Mouse (Mus musculus): ENCODE measurements around the gene Gm10053.

DNA sequence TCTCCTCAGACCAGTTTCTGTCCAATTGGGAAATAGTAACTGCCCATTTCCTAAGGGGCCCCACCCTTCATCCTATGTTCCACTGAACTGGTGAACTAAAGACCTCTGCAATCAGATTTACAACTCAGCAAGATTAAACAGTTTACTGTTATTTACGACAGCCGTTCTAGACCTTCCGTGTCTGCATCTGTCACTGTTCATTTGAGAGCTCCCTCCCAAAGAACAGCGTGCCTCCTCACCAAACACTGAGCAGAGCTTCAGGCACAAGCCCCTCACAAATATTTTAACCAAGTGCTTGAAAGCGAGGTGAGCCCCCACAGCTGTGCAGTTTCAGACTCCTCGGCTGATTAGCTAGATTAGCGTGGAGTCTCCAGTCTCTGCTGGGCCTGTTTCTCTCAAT, 27.1 kb upstream of the Gm10053 start:
- no peak for TF ChIP-seq CTCF (IDR thresholded peaks at IDR 0.05; ENCODE audit: control insufficient read depth, insufficient read depth, insufficient replicate concordance, low read depth, low read length)
- no peak for TF ChIP-seq POLR2A (IDR thresholded peaks at IDR 0.05; ENCODE audit: control insufficient read depth, low read depth, low read length)

Data from testis, adult 2 months (tissue).